Mouse (Mus musculus) midbrain, embryonic 10.5 days (tissue): ENCODE data around the gene Ctbp2. TPM values are rescaled to one million over a fixed set of nuclear protein-coding genes. Genes with fewer than 3 reads are reported as not detected.

Experiments used
- DNase-seq: peaks from one replicate; pipeline ENCODE4 v3.0.0-alpha.2; 2017; ENCODE audit warnings: low spot score
- H3K27ac ChIP-seq: fragments of 300-500 bp; sonication (generic); replicated peaks from 2 replicates; pipeline ENCODE4 v1.5.1; 2016; ENCODE audit warnings: mild to moderate bottlenecking
- H3K27me3 ChIP-seq: fragments of 300-500 bp; sonication (generic); 2 replicates; pipeline ENCODE4 v1.6.1; 2016; ENCODE audit warnings: low read depth, mild to moderate bottlenecking; ENCODE audit not compliant: poor library complexity, severe bottlenecking
- H3K36me3 ChIP-seq: fragments of 300-500 bp; sonication (generic); 2 replicates; pipeline ENCODE4 v1.6.1; 2016; ENCODE audit warnings: mild to moderate bottlenecking, moderate library complexity
- H3K4me1 ChIP-seq: fragments of 300-500 bp; sonication (generic); 2 replicates; pipeline ENCODE4 v1.6.1; 2016
- H3K4me3 ChIP-seq: fragments of 300-500 bp; sonication (generic); 2 replicates; pipeline ENCODE4 v1.5.1; 2016; ENCODE audit warnings: mild to moderate bottlenecking, moderate library complexity
- H3K9me3 ChIP-seq: fragments of 300-500 bp; sonication (generic); replicated peaks from 2 replicates; pipeline ENCODE4 v1.6.1; 2016; ENCODE audit warnings: mild to moderate bottlenecking
- WGBS: fragments of 180-500 bp; shearing (Covaris S2); methylation state at CpG from one replicate; pipeline ENCODE4 v1.1.7; 2016; 5-methylcytosine and 5-hydroxymethylcytosine counted together
- polyA plus RNA-seq: library from polyadenylated mRNA; unstranded; fragments of >200 nt; fragmentation: Nextera tagmentation; extraction: Ambion mirVana; gene quantifications from 2 replicates; pipeline ENCODE4 v1.2.1, GENCODE M21; 2016

Gene Ctbp2
- polyA plus RNA-seq, 1 experiment from 2014 or later: 118 TPM

- Histone ChIP-seq H3K9me3 (no peaks in the 10 kb centered on the region), H3K4me1 (peaks cover 36% of the 10 kb centered on the region), H3K4me3 (no peak overlapping the region), H3K27me3 (no peaks in the 10 kb centered on the region), H3K27ac (no peak overlapping the region), H3K36me3 (peaks cover 58% of the 10 kb centered on the region)
- DNase-seq: no peak
- 87% methylated on average over 7 of the region's 7 CpGs for WGBS
Measured at GRCm38 (mm10) chr7:133005772-133006171, 118.4 kb downstream of the Ctbp2 start.

GRCm38 (mm10) chr7:133003421-133003820 lies 120.7 kb downstream of the Ctbp2 start:
- H3K9me3 ChIP-seq: no peaks in the 10 kb centered on the region
- no peak overlapping the region for H3K27ac ChIP-seq
- H3K4me1 ChIP-seq: peaks cover 24% of the 10 kb centered on the region
- peak; percentile 50 for DNase-seq
- no peaks in the 10 kb centered on the region for H3K27me3 ChIP-seq
- no peak overlapping the region for H3K4me3 ChIP-seq
- 42% methylated on average over 3 of the region's 3 CpGs for WGBS
- H3K36me3 ChIP-seq: peaks cover 59% of the 10 kb centered on the region

DNA sequence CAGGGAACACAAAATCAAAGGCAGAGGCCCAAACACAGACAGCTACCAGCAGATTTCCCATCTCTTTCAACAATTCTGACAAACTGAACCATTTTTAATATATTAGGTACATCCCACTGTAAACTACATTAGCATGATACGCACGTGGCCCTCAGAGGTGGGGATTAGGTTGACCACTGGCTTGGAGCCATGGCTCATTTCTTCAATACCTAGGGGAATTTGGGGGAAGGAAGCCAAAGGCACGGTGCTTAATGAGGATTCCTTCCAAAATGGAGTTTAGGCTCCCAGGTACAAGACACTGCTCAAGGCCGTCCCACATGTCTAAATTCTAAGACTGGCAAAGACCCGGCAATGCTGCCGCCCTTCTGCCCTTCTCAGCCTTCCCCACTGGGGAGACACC lies 121.9 kb downstream of the Ctbp2 start:
- 95% methylated on average over 6 of the region's 6 CpGs for WGBS
- Histone ChIP-seq H3K4me1 (peaks cover 13% of the 10 kb centered on the region), H3K27ac (no peak overlapping the region), H3K27me3 (no peaks in the 10 kb centered on the region), H3K4me3 (no peak overlapping the region), H3K36me3 (peaks cover 64% of the 10 kb centered on the region), H3K9me3 (no peaks in the 10 kb centered on the region)
- DNase-seq: no peak

DNA sequence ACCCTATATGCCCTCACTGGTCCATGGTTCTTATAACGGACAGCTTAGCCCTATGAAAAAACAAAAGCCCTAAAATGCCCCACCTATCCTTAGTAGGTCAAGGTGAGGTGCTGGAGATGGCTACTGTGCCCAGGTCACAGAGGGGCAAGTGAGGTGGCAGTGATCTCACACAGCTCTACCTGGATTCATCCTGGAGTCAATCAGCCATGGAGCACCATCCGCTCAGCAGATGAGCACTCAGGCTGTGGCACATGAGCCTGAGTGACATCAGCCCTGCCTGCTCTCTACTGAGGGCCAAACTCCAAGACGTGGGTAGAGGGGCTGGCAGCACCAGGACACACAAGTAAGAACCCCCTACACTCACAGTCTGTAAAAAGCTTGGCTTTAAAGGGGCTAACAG lies 122.8 kb downstream of the Ctbp2 start:
- peaks cover 12% of the 10 kb centered on the region; the same call in 1 of the 2 replicates for H3K4me1 ChIP-seq
- H3K9me3 ChIP-seq: no peaks in the 10 kb centered on the region
- H3K27me3 ChIP-seq: no peaks in the 10 kb centered on the region
- no peak for DNase-seq
- no peak overlapping the region for H3K27ac ChIP-seq
- no peak overlapping the region for H3K4me3 ChIP-seq
- WGBS: 90% methylated on average over 3 of the region's 3 CpGs
- H3K36me3 ChIP-seq: peaks cover 73% of the 10 kb centered on the region

- DNase-seq: no peak
- H3K36me3 ChIP-seq: peaks cover 84% of the 10 kb centered on the region
- H3K27ac ChIP-seq: no peak overlapping the region
- H3K4me1 ChIP-seq: peaks cover 9% of the 10 kb centered on the region; the same call in 1 of the 2 replicates
- H3K9me3 ChIP-seq: no peaks in the 10 kb centered on the region
- 94% methylated on average over 11 of the region's 11 CpGs for WGBS
- no peaks in the 10 kb centered on the region for H3K27me3 ChIP-seq
- no peak overlapping the region for H3K4me3 ChIP-seq
Measured at GRCm38 (mm10) chr7:132999061-132999460, 125.1 kb downstream of the Ctbp2 start.

DNA sequence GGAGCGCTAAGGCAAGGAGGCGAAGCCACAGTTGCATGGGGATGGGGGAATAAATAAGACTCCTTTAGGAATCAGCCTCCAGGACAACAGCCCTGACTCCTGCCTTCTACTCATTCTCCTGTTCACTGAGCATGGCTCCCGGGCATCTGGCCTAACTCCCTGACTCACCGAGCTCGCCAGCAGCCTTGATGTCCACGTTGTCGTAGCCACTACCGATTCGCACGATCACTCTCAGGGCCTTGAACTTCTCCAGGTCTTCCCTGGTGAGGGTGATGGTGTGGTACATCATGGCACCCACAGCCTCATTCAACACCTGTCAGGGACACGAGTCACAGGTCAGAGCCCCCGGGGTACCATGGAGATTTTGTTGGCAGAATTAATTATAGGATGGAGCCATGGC lies 125.5 kb downstream of the Ctbp2 start:
- H3K4me3 ChIP-seq: no peak overlapping the region
- H3K27me3 ChIP-seq: no peaks in the 10 kb centered on the region
- peaks cover 89% of the 10 kb centered on the region for H3K36me3 ChIP-seq
- peaks cover 5% of the 10 kb centered on the region; the same call in 1 of the 2 replicates for H3K4me1 ChIP-seq
- no peaks in the 10 kb centered on the region for H3K9me3 ChIP-seq
- H3K27ac ChIP-seq: no peak overlapping the region
- WGBS: 96% methylated on average over 12 of the region's 12 CpGs
- no peak for DNase-seq

- no peaks in the 10 kb centered on the region for H3K27me3 ChIP-seq
- H3K4me3 ChIP-seq: no peak overlapping the region
- H3K36me3 ChIP-seq: peaks cover 100% of the 10 kb centered on the region
- no peak overlapping the region for H3K27ac ChIP-seq
- H3K4me1 ChIP-seq: no peaks in the 10 kb centered on the region
- 92% methylated on average over 5 of the region's 5 CpGs for WGBS
- no peak for DNase-seq
- H3K9me3 ChIP-seq: no peaks in the 10 kb centered on the region
Measured at GRCm38 (mm10) chr7:132996391-132996790, 127.8 kb downstream of the Ctbp2 start.

GRCm38 (mm10) chr7:132994628-132995191 lies 129.4 kb downstream of the Ctbp2 start:
- no peak for DNase-seq

GRCm38 (mm10) chr7:132994120-132994519 lies 130.0 kb downstream of the Ctbp2 start:
- peaks cover 100% of the 10 kb centered on the region for H3K36me3 ChIP-seq
- no peak overlapping the region for H3K27ac ChIP-seq
- peak; percentile 10 for DNase-seq
- H3K4me1 ChIP-seq: no peaks in the 10 kb centered on the region
- H3K27me3 ChIP-seq: no peaks in the 10 kb centered on the region
- H3K9me3 ChIP-seq: no peaks in the 10 kb centered on the region
- WGBS: 90% methylated on average over 8 of the region's 8 CpGs
- H3K4me3 ChIP-seq: no peak overlapping the region

More at GRCm38 (mm10) chr7:132994628-132995191, 129.4 kb downstream of the Ctbp2 start:
- no peaks in the 10 kb centered on the region for H3K27me3 ChIP-seq
- 87% methylated on average over 6 of the region's 6 CpGs for WGBS
- no peak overlapping the region for H3K4me3 ChIP-seq
- H3K4me1 ChIP-seq: no peaks in the 10 kb centered on the region
- H3K9me3 ChIP-seq: no peaks in the 10 kb centered on the region
- H3K36me3 ChIP-seq: peaks cover 100% of the 10 kb centered on the region
- H3K27ac ChIP-seq: no peak overlapping the region

DNA sequence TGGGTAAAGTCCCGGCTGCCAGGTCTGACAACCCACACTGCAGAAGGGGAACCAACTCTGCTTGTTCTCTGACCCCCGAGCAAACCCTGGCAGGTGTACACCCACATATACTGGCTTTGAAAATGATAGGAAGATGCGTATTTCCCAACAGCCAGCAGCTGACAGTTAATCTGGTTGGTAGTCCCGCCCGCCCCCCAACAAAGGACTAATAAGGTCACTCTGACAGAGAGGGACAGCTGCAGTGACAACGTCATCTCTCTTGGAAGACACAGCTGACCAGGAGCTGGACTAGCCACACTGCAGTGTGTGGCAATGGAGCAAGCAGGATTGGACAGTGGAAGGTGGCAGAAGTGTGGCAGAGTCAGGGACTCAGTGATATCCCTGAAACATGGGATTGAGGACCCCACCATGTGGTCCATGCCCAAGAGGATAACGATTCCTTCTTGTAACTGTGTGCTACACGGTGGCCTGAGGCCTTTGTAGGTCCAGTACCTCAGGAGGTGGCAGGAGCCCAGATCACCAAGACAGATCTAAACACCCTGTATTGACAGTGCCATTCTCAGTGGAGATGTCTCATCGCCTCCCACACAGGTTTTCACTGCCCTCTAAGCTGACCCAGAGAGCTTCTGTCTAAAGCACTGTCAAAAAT lies 131.1 kb downstream of the Ctbp2 start:
- peak; percentile 7 for DNase-seq

DNA sequence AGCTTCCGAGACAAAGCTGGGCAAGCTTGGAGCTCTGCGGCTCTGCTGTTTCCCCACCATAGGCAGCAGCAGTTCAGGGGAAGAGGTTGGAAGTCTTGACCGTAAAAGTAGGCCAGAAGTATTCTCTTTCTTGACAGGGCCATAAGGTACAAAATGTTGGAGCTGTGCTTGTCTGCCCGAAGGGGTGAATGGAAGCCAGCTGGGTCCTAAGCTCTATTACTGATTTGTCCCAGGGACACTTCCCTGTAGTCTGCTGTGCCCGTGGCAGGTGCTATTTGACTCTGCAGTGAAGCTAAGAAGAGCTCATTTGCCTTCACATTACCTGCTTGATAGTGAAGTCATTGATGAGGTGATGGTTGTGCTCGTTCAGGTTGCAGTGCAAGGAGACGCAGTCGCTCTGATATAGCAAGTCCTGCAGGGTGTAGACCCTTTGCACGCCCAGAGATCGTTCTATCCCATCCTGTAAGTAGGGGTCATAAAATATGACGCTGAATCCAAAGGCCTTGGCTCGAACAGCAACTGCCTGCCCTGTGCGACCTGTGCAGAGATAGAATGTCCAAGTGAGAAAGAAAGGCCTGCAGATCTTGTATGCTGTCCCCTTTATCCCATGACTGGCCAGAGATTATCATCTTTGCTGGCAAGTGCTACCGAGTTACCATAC lies 132.8 kb downstream of the Ctbp2 start:
- no peaks in the 10 kb centered on the region for H3K27me3 ChIP-seq
- H3K36me3 ChIP-seq: peaks cover 93% of the 10 kb centered on the region
- H3K4me3 ChIP-seq: no peak overlapping the region
- no peaks in the 10 kb centered on the region for H3K9me3 ChIP-seq
- H3K4me1 ChIP-seq: no peaks in the 10 kb centered on the region
- 96% methylated on average over 14 of the region's 14 CpGs for WGBS
- no peak for DNase-seq
- H3K27ac ChIP-seq: no peak overlapping the region

More for the DNA sequence above, 131.1 kb downstream of the Ctbp2 start:
- 89% methylated on average over 9 of the region's 9 CpGs for WGBS
- Histone ChIP-seq H3K4me3 (no peak overlapping the region), H3K4me1 (no peaks in the 10 kb centered on the region), H3K27me3 (no peaks in the 10 kb centered on the region), H3K9me3 (no peaks in the 10 kb centered on the region), H3K36me3 (peaks cover 100% of the 10 kb centered on the region), H3K27ac (no peak overlapping the region)

DNA sequence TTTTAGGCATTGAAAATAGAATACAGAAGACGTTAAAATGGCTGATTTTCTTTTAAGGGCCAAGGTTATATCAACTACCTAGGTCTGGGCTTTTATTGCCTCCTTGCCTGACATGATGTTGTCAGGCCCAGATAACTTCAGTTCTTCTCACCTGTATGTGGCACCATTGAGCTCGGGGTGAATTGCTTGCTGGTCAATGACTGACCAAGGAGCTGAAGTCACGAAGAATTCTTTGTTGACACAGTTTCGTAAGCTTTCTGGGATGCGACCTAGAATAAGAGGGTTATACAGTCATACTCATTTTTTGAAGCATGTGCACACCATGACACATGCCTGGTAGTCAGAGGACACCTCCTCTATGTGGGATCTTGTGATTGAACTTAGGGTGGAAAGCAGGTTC lies 134.3 kb downstream of the Ctbp2 start:
- H3K27me3 ChIP-seq: no peaks in the 10 kb centered on the region
- WGBS: 92% methylated on average over 5 of the region's 5 CpGs
- no peaks in the 10 kb centered on the region for H3K4me1 ChIP-seq
- H3K36me3 ChIP-seq: peaks cover 93% of the 10 kb centered on the region
- H3K27ac ChIP-seq: no peak overlapping the region
- no peaks in the 10 kb centered on the region for H3K9me3 ChIP-seq
- no peak for DNase-seq
- H3K4me3 ChIP-seq: no peak overlapping the region

DNA sequence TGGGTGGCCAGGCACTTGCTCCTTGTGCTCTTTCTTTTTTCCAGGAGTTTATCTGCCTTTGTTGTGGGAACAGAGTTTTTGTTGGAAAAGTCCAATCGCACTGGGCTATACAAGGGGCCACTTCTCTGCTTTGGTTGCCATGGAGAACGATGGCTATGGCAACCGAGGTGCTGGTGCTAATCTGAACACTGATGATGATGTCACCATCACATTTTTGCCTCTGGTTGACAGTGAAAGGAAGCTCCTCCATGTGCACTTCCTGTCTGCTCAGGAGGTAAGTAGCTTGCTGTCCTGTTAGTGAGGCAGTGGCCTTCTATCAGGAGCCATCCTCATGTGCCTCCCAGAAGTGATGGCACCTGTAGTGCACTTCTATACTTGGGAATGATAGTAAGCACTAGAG lies 141.5 kb downstream of the Ctbp2 start:
- no peak for DNase-seq
- 56% methylated on average over 3 of the region's 3 CpGs for WGBS
- peaks cover 86% of the 10 kb centered on the region for H3K36me3 ChIP-seq

More for the DNA sequence above, 141.5 kb downstream of the Ctbp2 start:
- no peaks in the 10 kb centered on the region for H3K9me3 ChIP-seq
- no peak overlapping the region for H3K27ac ChIP-seq
- H3K27me3 ChIP-seq: no peaks in the 10 kb centered on the region
- peaks cover 8% of the 10 kb centered on the region for H3K4me1 ChIP-seq
- H3K4me3 ChIP-seq: no peak overlapping the region
